12 mouse cellular contexts compared by ENCODE assay signal in the genomic region with DNA sequence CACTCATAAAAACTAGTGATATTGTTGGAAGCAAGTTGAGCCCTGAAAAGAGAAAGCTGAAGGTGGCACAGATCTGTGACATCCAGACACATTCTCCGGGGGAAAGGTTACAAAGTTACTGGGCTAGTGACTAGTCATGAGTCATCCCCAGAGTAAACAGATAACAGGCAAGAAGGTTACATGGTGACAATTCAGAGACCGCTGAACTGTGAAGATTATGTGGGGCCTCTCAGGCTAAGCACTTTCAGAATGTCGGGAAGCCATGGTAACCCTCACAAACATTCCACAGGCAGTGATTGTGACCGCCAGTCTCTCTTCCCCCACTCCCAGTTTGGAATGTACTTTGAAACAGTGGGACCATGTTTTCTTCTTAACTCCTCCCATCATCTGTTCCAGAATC. TPM values are rescaled to one million over a fixed set of nuclear protein-coding genes. Genes with fewer than 3 reads are reported as not detected.
DNase-seq lines count a peak whose midpoint lies in the region; ATAC-seq and TF ChIP-seq lines count a peak whose summit lies in the region.
"Had no signal": no experiment of that assay in that cellular context is flagged by ENCODE, and none has a peak within 500 bp of the region (broad histone marks: within the 10 kb centered on the region; RNA-seq: fewer than 3 reads in every experiment).

No protein-coding gene starts in this region.

- no peak for TF ChIP-seq CTCF in cerebellum, adult 2 months (IDR thresholded peaks at IDR 0.05; ENCODE audit: borderline replicate concordance, insufficient read depth, low read depth, low read length)

- no peak for TF ChIP-seq POLR2A in cerebellum, adult 2 months (IDR thresholded peaks at IDR 0.05; ENCODE audit: borderline replicate concordance, insufficient read depth, low read length)

- peak; percentile 91 for ATAC-seq in heart, embryonic 12.5 days (ENCODE audit: insufficient number of reproducible peaks, low FRiP score)
- ATAC-seq in erythroblast, adult 5-6 weeks (replicated peaks; ENCODE audit: low FRiP score, poor library complexity, severe bottlenecking), result peak; percentile 93
- peak; percentile 96 for ATAC-seq in liver, embryonic 12.5 days
- ATAC-seq: activated CD4-positive, CD25-positive, alpha-beta regulatory T cell, adult 4 months; CD4-positive, CD25-positive, alpha-beta regulatory T cell, adult 4 months had no signal

- H3K4me3 ChIP-seq in heart, embryonic 12.5 days, result no peak overlapping the region
- 0 out of 2 replicates have a peak overlapping the region, but pooled peaks have one; percentile 10 for H3K4me3 ChIP-seq in liver, embryonic 12.5 days
- H3K4me3 ChIP-seq in cerebellum, adult 2 months (replicated peaks; ENCODE audit: insufficient read depth, low read depth, low read length), result no peak overlapping the region
- H3K4me3 ChIP-seq: limb, embryonic 12.5 days had no signal

- DNase-seq in heart, adult 11 months, result no peak
- peak; percentile 76 for DNase-seq in 3T3-L1 (ENCODE audit: low read depth, low spot score)
- no peak for DNase-seq in cerebellum, adult 2 months
- DNase-seq in urinary bladder, postnatal 14 days (ENCODE audit: low spot score), result no peak
- DNase-seq in thymus, postnatal 25 days, result no peak
- DNase-seq: cerebellum, adult 11 months had no signal

- 5% methylated on average over 4 of the region's 4 CpGs for WGBS in heart, embryonic 12.5 days
- WGBS in liver, embryonic 12.5 days (ENCODE audit: insufficient replicate concordance), result 8% methylated on average over 4 of the region's 4 CpGs
- 56% methylated on average over 4 of the region's 4 CpGs for WGBS in cerebellum, adult 2 months

- H3K9ac ChIP-seq in heart, embryonic 12.5 days, result no peak overlapping the region
- peak overlapping the region; percentile 42; the same call in 1 of the 2 replicates for H3K9ac ChIP-seq in liver, embryonic 12.5 days
- H3K9ac ChIP-seq: limb, embryonic 12.5 days had no signal

- no peaks in the 10 kb centered on the region for H3K36me3 ChIP-seq in heart, embryonic 12.5 days
- no peaks in the 10 kb centered on the region for H3K36me3 ChIP-seq in liver, embryonic 12.5 days
- H3K36me3 ChIP-seq: limb, embryonic 12.5 days had no signal

- no peak overlapping the region for H3K4me2 ChIP-seq in heart, embryonic 12.5 days
- peak overlapping the region; percentile 55 for H3K4me2 ChIP-seq in liver, embryonic 12.5 days
- H3K4me2 ChIP-seq: limb, embryonic 12.5 days had no signal

- H3K4me1 ChIP-seq in heart, embryonic 12.5 days (replicated peaks), result peaks cover 44% of the 10 kb centered on the region
- peaks cover 87% of the 10 kb centered on the region for H3K4me1 ChIP-seq in liver, embryonic 12.5 days
- H3K4me1 ChIP-seq in cerebellum, adult 2 months (ENCODE audit: control insufficient read depth, insufficient read depth, low read length), result no peaks in the 10 kb centered on the region

- H3K9me3 ChIP-seq in heart, embryonic 12.5 days (replicated peaks), result no peaks in the 10 kb centered on the region
- no peaks in the 10 kb centered on the region for H3K9me3 ChIP-seq in liver, embryonic 12.5 days (replicated peaks)
- H3K9me3 ChIP-seq: limb, embryonic 12.5 days had no signal

- peak overlapping the region; percentile 48 for H3K27ac ChIP-seq in heart, embryonic 12.5 days (ENCODE audit: poor library complexity, severe bottlenecking)
- H3K27ac ChIP-seq in liver, embryonic 12.5 days, result peak overlapping the region; percentile 87
- no peak overlapping the region for H3K27ac ChIP-seq in cerebellum, adult 2 months (ENCODE audit: insufficient read depth, low read length)
- H3K27ac ChIP-seq: limb, embryonic 12.5 days had no signal

- H3K27me3 ChIP-seq in heart, embryonic 12.5 days (replicated peaks), result no peaks in the 10 kb centered on the region
- no peaks in the 10 kb centered on the region for H3K27me3 ChIP-seq in liver, embryonic 12.5 days (replicated peaks)
- H3K27me3 ChIP-seq in cerebellum, adult 2 months (ENCODE audit: control insufficient read depth, insufficient read depth, low read length), result no peaks in the 10 kb centered on the region
- H3K27me3 ChIP-seq: limb, embryonic 12.5 days had no signal

RNA-seq across cellular contexts. Expression of a gene that starts 36.1 kb away (rescaled TPM):
- polyA plus RNA-seq in heart, embryonic 12.5 days (2016; fragmentation: Nextera tagmentation; extraction: Ambion mirVana), result 18.5 and 18.8 TPM in 2 replicates
- total RNA-seq in erythroblast, adult 5-6 weeks (2015; ENCODE audit: low replicate concordance), result not detected in 2 replicates
- not detected in 2 replicates for total RNA-seq in erythroblast, adult 5-6 weeks (2017; ENCODE audit: low replicate concordance)
- 2.2 and 2.9 TPM in 2 replicates for polyA plus RNA-seq in liver, embryonic 12.5 days (2016; fragmentation: Nextera tagmentation; extraction: Ambion mirVana)
- 173 and 177 TPM in 2 replicates for polyA plus RNA-seq in cerebellum, adult 2 months (2012; rRNA removed)
